Mouse (Mus musculus): ENCODE measurements around the gene Phlpp1.

- TF ChIP-seq CTCF (IDR thresholded peaks at IDR 0.05; ENCODE audit: insufficient read depth, low read length) (no peak), POLR2A (IDR thresholded peaks at IDR 0.05; ENCODE audit: borderline replicate concordance, extremely low read depth, low read depth, low read length) (no peak)
These were observed 231.5 kb downstream of the Phlpp1 start for GRCm38 (mm10) chr1:106403011-106403501.

Data from lung, adult 2 months (tissue).